Mouse (Mus musculus) MEL (cell line): ENCODE results near the gene Crtap. TPM values are rescaled to one million over a fixed set of nuclear protein-coding genes. Genes with fewer than 3 reads are reported as not detected.

ENCODE experiments used
- DNase-seq: peaks from one replicate; pipeline ENCODE4 v3.0.0; 2011; ENCODE audit warnings: low read depth, low spot score
- H3K27ac ChIP-seq: 2 replicates; pipeline ENCODE4 v1.5.1; 2012; ENCODE audit warnings: low read depth, mild to moderate bottlenecking, control low read depth, low read length, moderate library complexity; ENCODE audit not compliant: control insufficient read depth
- H3K27me3 ChIP-seq, 2 experiments: fragments of 150-350 bp in 1 of 2; sonication (generic) in 1 of 2; 2 replicates each; pipeline ENCODE4 v1.6.1; 2012; ENCODE audit warnings: low read length in 2 of 2, mild to moderate bottlenecking in 2 of 2, improper control_type of control experiment in 1 of 2, moderate library complexity in 1 of 2; ENCODE audit not compliant: insufficient read depth in 2 of 2, control insufficient read depth in 1 of 2
- H3K36me3 ChIP-seq, 2 experiments: 2 replicates each; pipeline ENCODE4 v1.6.1; 2012 to 2014; ENCODE audit warnings: low read length in 2 of 2, improper control_type of control experiment in 1 of 2, inconsistent platforms in 1 of 2, mild to moderate bottlenecking in 1 of 2; ENCODE audit not compliant: insufficient read depth in 2 of 2, control insufficient read depth in 1 of 2
- H3K4me1 ChIP-seq, 2 experiments: fragments of 150-350 bp in 1 of 2; sonication (generic) in 1 of 2; 2 replicates each; pipeline ENCODE4 v1.6.1; 2012; ENCODE audit warnings: low read length in 2 of 2, improper control_type of control experiment in 1 of 2, mild to moderate bottlenecking in 1 of 2; ENCODE audit not compliant: insufficient read depth in 2 of 2, control insufficient read depth in 1 of 2
- H3K4me3 ChIP-seq, 2 experiments: fragments of 150-350 bp in 1 of 2; sonication (generic) in 1 of 2; 2 replicates each; pipeline ENCODE4 v1.5.1; 2012; ENCODE audit warnings: low read depth in 2 of 2, low read length in 2 of 2, mild to moderate bottlenecking in 2 of 2, moderate library complexity in 2 of 2, control low read depth in 1 of 2, improper control_type of control experiment in 1 of 2; ENCODE audit not compliant: control insufficient read depth in 1 of 2, insufficient read depth in 1 of 2
- H3K79me2 ChIP-seq: 2 replicates; pipeline ENCODE4 v1.6.1; 2012; ENCODE audit warnings: mild to moderate bottlenecking, low read length, moderate library complexity; ENCODE audit not compliant: control insufficient read depth, poor library complexity, insufficient read depth
- H3K9ac ChIP-seq: 2 replicates; pipeline ENCODE4 v1.6.1; 2012; ENCODE audit warnings: low read depth, mild to moderate bottlenecking, control low read depth, low read length, moderate library complexity; ENCODE audit not compliant: control insufficient read depth, poor library complexity, severe bottlenecking
- H3K9me3 ChIP-seq: fragments of 150-350 bp; sonication (generic); replicated peaks from 2 replicates; pipeline ENCODE4 v1.6.1; 2012; ENCODE audit warnings: mild to moderate bottlenecking, low read length, improper control_type of control experiment, moderate library complexity; ENCODE audit not compliant: insufficient read depth
- E2F4 ChIP-seq: IDR thresholded peaks from 2 replicates; pipeline ENCODE4 v1.6.1; 2011; ENCODE audit warnings: low read depth, low read length, improper control_type of control experiment, borderline replicate concordance
- MAX ChIP-seq: IDR thresholded peaks from 2 replicates; pipeline ENCODE4 v1.6.1; 2011; ENCODE audit warnings: low read length, improper control_type of control experiment
- MXI1 ChIP-seq: IDR thresholded peaks from 2 replicates; pipeline ENCODE4 v1.6.1; 2011; ENCODE audit warnings: mild to moderate bottlenecking, low read depth, low read length, improper control_type of control experiment
- MYB ChIP-seq: IDR thresholded peaks from 2 replicates; pipeline ENCODE4 v1.6.1; 2011; ENCODE audit warnings: mild to moderate bottlenecking, low read depth, low read length, improper control_type of control experiment
- MYC ChIP-seq: IDR thresholded peaks from 2 replicates; pipeline ENCODE4 v1.6.1; 2011; ENCODE audit warnings: low read depth, mild to moderate bottlenecking, low read length, improper control_type of control experiment, moderate library complexity
- NELFE ChIP-seq: IDR thresholded peaks from 2 replicates; pipeline ENCODE4 v1.6.1; 2011; ENCODE audit warnings: low read depth, low read length, improper control_type of control experiment
- POLR2A ChIP-seq, 2 experiments: IDR thresholded peaks; 2 replicates each; pipeline ENCODE4 v1.6.1; 2011 to 2012; ENCODE audit warnings: low read length in 2 of 2, mild to moderate bottlenecking in 2 of 2, control low read depth in 1 of 2, improper control_type of control experiment in 1 of 2, low read depth in 1 of 2, moderate library complexity in 1 of 2; ENCODE audit not compliant: control insufficient read depth in 1 of 2, insufficient read depth in 1 of 2, poor library complexity in 1 of 2
- POLR2AphosphoS2 ChIP-seq: IDR thresholded peaks from 2 replicates; pipeline ENCODE4 v1.6.1; 2011; ENCODE audit warnings: low read length, improper control_type of control experiment
- POLR2AphosphoS5 ChIP-seq: IDR thresholded peaks from 2 replicates; pipeline ENCODE4 v1.6.1; 2012; ENCODE audit warnings: low read depth, borderline replicate concordance, mild to moderate bottlenecking, inconsistent platforms, low read length, moderate library complexity, mixed read lengths
- RCOR1 ChIP-seq: IDR thresholded peaks from 2 replicates; pipeline ENCODE4 v1.6.1; 2012; ENCODE audit warnings: low read depth, mild to moderate bottlenecking, inconsistent platforms, low read length, improper control_type of control experiment
- SMC3 ChIP-seq: IDR thresholded peaks from 2 replicates; pipeline ENCODE4 v1.6.1; 2011; ENCODE audit warnings: low read depth, low read length, improper control_type of control experiment
- TBP ChIP-seq: IDR thresholded peaks from 2 replicates; pipeline ENCODE4 v1.8.0; 2011; ENCODE audit warnings: low read depth, low read length, improper control_type of control experiment
- TCF12 ChIP-seq: IDR thresholded peaks from 2 replicates; pipeline ENCODE4 v1.6.1; 2014; ENCODE audit warnings: low read depth, mild to moderate bottlenecking, inconsistent platforms, low read length, improper control_type of control experiment, moderate library complexity
- UBTF ChIP-seq: IDR thresholded peaks from 2 replicates; pipeline ENCODE4 v1.6.1; 2012; ENCODE audit warnings: low read depth, mild to moderate bottlenecking, inconsistent platforms, low read length, improper control_type of control experiment, moderate library complexity, borderline replicate concordance; ENCODE audit not compliant: insufficient read depth
- USF2 ChIP-seq, 2 experiments: IDR thresholded peaks; 2 replicates each; pipeline ENCODE4 v1.6.1; 2011 to 2012; ENCODE audit warnings: improper control_type of control experiment in 2 of 2, low read length in 2 of 2, borderline replicate concordance in 1 of 2, inconsistent platforms in 1 of 2, low read depth in 1 of 2, mild to moderate bottlenecking in 1 of 2; ENCODE audit not compliant: insufficient read depth in 1 of 2
- ZKSCAN1 ChIP-seq: IDR thresholded peaks from 2 replicates; pipeline ENCODE4 v1.6.1; 2012; ENCODE audit warnings: low read depth, mild to moderate bottlenecking, inconsistent platforms, low read length, improper control_type of control experiment, moderate library complexity
- ZMIZ1 ChIP-seq: IDR thresholded peaks from 2 replicates; pipeline ENCODE4 v1.6.1; 2012; ENCODE audit warnings: low read depth, mild to moderate bottlenecking, inconsistent platforms, low read length, improper control_type of control experiment, moderate library complexity
- ZNF384 ChIP-seq: IDR thresholded peaks from 2 replicates; pipeline ENCODE4 v1.6.1; 2012; ENCODE audit warnings: low read depth, mild to moderate bottlenecking, inconsistent platforms, low read length, improper control_type of control experiment
- polyA plus RNA-seq, 2 experiments: library from polyadenylated mRNA; stranded (reverse) in 1 of 2; unstranded in 1 of 2; fragments of >175 nt in 1 of 2; fragments of >200 nt in 1 of 2; gene quantifications; 2 replicates each; pipeline versions ENCODE4 v1.2.1 to v1.2.4; 2012; ENCODE audit warnings: low replicate concordance in 2 of 2, low read depth in 1 of 2; ENCODE audit not compliant: insufficient read length in 2 of 2, insufficient read depth in 1 of 2, missing spikeins in 1 of 2
- total RNA-seq: library from RNA; depleted of rRNA; stranded (reverse); fragments of 300-350 nt; gene quantifications from 2 replicates; pipeline ENCODE4 v1.2.3, GENCODE M21; 2012; rRNA removed

Gene Crtap
- total RNA-seq (17.3 and 21.5 TPM in 2 replicates), polyA plus RNA-seq (10 to 100 TPM in 1 of 2 experiments, not detected in 1; 62.2 TPM)

- no peaks in the 10 kb centered on the region for H3K9me3 ChIP-seq
- peak within 1 kb of the TSS; percentile 71 to 81 for H3K4me3 ChIP-seq
- TF ChIP-seq E2F4, result no peak
- peak; percentile 57 for TF ChIP-seq NELFE
- peak; percentile 19; the same call in 1 of the 2 replicates for TF ChIP-seq TCF12
- TF ChIP-seq MAX, result peak; percentile 20; the same call in 1 of the 2 replicates
- TF ChIP-seq RCOR1, result no peak
- TF ChIP-seq POLR2AphosphoS2, result peak; percentile 30; the same call in 1 of the 2 replicates
- TF ChIP-seq ZMIZ1, result peak; percentile 66; the same call in 1 of the 2 replicates
- no peak for TF ChIP-seq POLR2AphosphoS5
- TF ChIP-seq POLR2A (IDR thresholded peaks at IDR 0.05; ENCODE audit: control insufficient read depth in 1 of 2, insufficient read depth in 1 of 2, low read depth in 1 of 2, low read length in 2 of 2, poor library complexity in 1 of 2), result peak; percentile 82 to 84
- TF ChIP-seq TBP, result no peak
- TF ChIP-seq SMC3, result no peak
- no peak for TF ChIP-seq USF2 (IDR thresholded peaks at IDR 0.05; ENCODE audit: borderline replicate concordance in 1 of 2, insufficient read depth in 1 of 2, low read depth in 1 of 2, low read length in 2 of 2)
- TF ChIP-seq MXI1, result no peak; the same call in 1 of the 2 replicates
- 0 out of 2 replicates have a peak, but pooled peaks have one; percentile 58 for TF ChIP-seq MYC
- TF ChIP-seq, all 39 proteins: peak for 7
- peak; percentile 83 for DNase-seq
- H3K79me2 ChIP-seq, result peaks cover 8% of the 10 kb centered on the region
- peak within 1 kb of the TSS; percentile 59 for H3K27ac ChIP-seq
- peak within 1 kb of the TSS; percentile 86 for H3K9ac ChIP-seq
- peaks cover 9 to 15% of the 10 kb centered on the region in 2 experiments for H3K4me1 ChIP-seq
- H3K36me3 ChIP-seq, result peaks cover 0 to 12% of the 10 kb centered on the region in 2 experiments; a peak in 2 of 4 replicates
- H3K27me3 ChIP-seq, result no peaks in the 10 kb centered on the region
Measured at GRCm38 (mm10) chr9:114389905-114390748, at the start of gene Crtap. Crtap (minus strand) TSS chr9:114390675.

GRCm38 (mm10) chr9:114435668-114436067 is 45.2 kb upstream of the Crtap start:
- Histone ChIP-seq H3K9me3 (no peaks in the 10 kb centered on the region), H3K27me3 (no peaks in the 10 kb centered on the region)

More at GRCm38 (mm10) chr9:114435668-114436067, 45.2 kb upstream of the Crtap start:
- Histone ChIP-seq H3K9ac (no peak overlapping the region), H3K36me3 (no peaks in the 10 kb centered on the region; a peak in 1 of 4 replicates), H3K27ac (no peak overlapping the region), H3K79me2 (no peaks in the 10 kb centered on the region), H3K4me1 (no peaks in the 10 kb centered on the region), H3K4me3 (no peak overlapping the region)
- DNase-seq, result no peak
- TF ChIP-seq MYB (no peak), UBTF (no peak), ZNF384 (peak; percentile 81), E2F4 (no peak), ZKSCAN1 (no peak)
